Mouse (Mus musculus) adrenal gland, postnatal 4 days (tissue): ENCODE data around the gene Ppp1r12b. TPM values are rescaled to one million over a fixed set of nuclear protein-coding genes. Genes with fewer than 3 reads are reported as not detected.
A peak's percentile ranks its signal among the peaks of the same experiment; 100 is the strongest.

Experiments
- DNase-seq, 2 experiments: peaks; one replicate each; pipeline ENCODE4 v3.0.0; 2021 to 2022; ENCODE audit warnings: low spot score in 2 of 2, mixed read lengths in 2 of 2
- total RNA-seq, 2 experiments: library from RNA; stranded (reverse); gene quantifications; 2 replicates each; pipeline ENCODE4 v1.2.3; 2021

The Ppp1r12b gene
- total RNA-seq, 2 experiments from 2014 or later, result 19.7 to 22.1 TPM

DNA sequence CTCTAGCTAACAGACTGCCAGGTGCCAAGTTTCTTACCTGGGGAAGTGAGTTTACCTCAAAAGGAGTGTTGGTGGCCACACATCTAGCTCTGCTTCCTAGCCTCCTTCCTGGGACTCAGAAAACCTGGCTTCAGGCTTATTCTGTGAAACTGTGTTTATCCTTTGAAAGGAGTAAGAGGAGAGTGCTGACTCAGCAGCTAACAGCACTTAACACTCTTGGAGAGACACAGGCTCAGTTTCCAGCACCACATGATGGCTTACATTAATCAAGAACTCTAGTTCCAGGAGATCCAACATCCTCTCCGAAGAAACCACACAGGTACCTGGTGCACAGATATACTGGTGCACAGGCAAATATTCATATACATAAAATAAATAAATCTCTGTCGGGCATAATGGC is 12.8 kb downstream of the Ppp1r12b start:
- no peak for DNase-seq

- no peak for DNase-seq
These were observed 14.9 kb downstream of the Ppp1r12b start for GRCm38 (mm10) chr1:134940863-134941262.

DNA sequence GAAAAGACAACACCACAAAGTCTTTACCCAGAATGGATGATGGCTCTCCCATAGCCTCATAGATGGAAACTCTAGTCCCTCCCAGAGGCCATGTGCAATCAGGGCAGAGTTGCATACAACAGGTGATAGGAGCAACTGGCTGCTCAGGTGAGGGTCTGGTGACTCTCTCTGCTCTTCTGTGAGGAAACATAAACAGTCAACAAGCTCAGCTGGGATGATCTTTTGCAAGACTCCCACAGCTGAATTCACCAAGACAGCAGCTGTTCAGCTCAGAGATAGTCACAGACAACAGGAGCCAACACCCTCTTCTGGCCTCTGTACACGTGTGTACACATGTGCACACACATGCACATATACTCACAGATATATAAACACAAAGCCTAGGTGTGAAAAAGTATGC is 17.5 kb downstream of the Ppp1r12b start:
- DNase-seq, result no peak

DNA sequence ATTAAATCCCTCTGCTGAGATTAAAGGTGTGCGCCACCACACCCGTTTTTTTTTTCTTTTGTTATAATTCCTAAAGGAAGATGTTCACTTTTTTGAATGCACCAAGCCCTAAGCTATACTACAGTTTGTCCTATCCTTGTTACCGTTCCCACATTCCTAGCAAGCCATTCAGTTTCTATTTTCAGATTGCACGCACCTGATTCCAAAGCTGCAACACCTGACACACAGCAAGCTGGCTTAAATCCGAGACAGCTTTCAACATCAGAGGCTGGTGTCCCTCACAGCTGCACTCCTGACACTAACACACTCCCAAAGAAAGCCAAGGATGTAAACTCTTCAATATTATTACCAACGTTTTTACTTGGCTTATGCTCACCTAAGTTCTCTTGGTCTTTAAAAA is 19.4 kb downstream of the Ppp1r12b start:
- DNase-seq, result no peak

DNA sequence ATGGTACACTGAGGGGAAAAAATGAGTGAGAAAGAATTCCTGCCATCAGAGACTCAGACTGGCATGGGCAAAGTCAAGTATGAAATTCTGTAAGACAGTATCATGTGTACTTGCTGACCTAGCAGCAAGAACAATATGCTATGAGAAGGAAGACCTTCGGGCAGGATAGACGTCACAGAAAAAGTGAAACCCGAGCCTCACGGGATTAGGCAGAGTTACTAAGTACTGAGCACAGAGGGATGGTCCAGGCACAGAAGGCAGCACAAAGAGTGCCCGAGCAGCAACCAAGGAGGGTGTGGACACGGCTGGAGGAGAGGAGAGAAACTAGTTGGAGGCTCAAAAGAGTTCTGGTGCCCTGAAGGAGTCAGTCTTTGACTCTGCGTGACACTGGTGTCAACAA is 23.3 kb downstream of the Ppp1r12b start:
- no peak for DNase-seq

- no peak for DNase-seq
These were observed 36.7 kb downstream of the Ppp1r12b start for GRCm38 (mm10) chr1:134919010-134919409.

- no peak for DNase-seq
These were observed 40.3 kb downstream of the Ppp1r12b start for GRCm38 (mm10) chr1:134915421-134915820.

- no peak for DNase-seq
These were observed 42.2 kb downstream of the Ppp1r12b start for GRCm38 (mm10) chr1:134913535-134913934.

DNA sequence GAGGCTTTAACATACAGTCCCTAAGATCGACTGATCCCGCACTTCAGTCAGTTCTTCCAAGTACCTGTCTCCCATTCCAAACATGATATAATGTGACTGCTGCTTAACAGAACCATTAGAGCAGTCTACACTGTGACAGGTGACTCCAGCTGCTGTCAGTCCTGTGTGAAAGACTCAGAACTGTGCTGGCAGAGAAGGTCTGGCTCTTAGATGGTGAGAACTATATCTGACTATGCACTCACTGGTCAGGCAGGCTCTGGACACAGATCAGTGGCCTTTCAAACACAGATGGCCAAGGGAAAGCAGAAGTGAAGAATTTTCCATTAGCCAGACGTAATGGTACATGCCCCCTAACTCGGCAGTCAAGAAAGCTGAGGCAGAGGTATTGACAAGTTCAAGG is 43.9 kb downstream of the Ppp1r12b start:
- DNase-seq, result no peak

DNA sequence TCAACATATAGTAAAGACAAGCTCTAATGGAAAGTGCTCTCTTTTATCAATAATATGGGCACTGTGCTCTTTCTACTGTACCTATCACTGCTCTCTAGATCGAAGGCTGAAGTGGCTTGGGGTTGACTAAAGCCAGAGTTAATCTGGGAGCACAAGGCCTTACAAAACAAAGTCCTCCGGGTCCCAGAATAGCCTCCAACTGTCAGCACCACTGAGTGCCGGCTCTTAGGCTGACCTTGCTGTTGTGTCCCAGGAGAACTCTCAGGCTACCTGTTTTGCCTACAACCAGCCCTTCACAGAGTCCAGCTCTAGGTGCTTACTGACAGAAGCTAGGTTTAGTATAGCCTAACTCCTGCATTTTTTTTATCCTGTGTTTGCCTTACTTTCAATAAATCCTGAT is 45.7 kb downstream of the Ppp1r12b start:
- DNase-seq, result no peak

- no peak for DNase-seq
These were observed 46.3 kb downstream of the Ppp1r12b start for GRCm38 (mm10) chr1:134909442-134909841.

DNA sequence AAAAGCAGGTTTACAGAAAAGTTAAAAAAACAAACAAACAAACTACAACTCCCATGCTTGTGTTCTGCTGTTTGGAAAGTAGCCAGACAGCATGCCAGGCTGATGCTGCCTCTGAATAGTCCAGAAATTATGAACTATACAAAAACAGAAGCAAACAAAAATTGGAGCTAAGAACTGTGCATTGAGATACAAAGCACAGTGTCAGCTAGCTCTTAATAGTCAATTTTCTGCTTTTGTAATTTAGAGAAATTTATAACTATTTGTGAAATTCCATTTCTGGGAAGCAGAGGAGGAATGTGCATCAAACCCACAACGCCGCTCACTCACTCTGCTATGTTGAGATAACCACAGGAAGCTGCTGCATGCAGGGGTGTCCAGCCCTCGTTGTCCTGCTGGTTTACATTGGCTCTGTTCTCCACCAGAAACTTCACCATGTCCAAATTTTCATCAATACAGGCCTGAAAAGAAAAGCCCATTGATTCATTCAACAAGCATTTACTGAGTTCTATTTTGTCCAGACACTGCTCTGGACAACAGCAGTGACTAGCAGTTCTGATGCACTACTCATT is 53.6 kb downstream of the Ppp1r12b start:
- no peak for DNase-seq

DNA sequence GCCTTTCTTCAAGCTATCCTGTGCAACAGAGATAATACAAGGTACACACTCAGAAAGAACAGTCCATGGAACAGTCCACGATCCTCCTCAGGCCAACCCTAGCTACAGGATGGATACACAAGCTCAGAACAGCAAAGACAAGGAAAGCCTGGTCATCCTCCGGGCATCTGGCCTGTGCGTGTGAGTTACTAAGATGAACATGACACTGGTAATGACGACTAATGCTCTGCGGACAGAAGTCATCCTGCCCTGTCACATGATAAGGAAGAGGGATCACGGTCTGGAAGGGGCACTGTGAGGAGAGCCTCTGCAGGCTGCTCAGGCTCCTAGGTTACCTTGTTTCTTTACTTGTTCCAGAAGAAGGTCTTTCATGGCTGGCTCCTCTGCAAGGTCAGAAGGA is 59.7 kb downstream of the Ppp1r12b start:
- no peak for DNase-seq

GRCm38 (mm10) chr1:134894803-134895202 is 60.9 kb downstream of the Ppp1r12b start:
- no peak for DNase-seq

GRCm38 (mm10) chr1:134891916-134892315 is 63.8 kb downstream of the Ppp1r12b start:
- DNase-seq, result no peak

- DNase-seq, result no peak
These were observed 66.1 kb downstream of the Ppp1r12b start for GRCm38 (mm10) chr1:134889629-134890028.

- no peak for DNase-seq
These were observed 79.9 kb downstream of the Ppp1r12b start for GRCm38 (mm10) chr1:134875800-134876199.

- no peak for DNase-seq
These were observed 83.1 kb downstream of the Ppp1r12b start for GRCm38 (mm10) chr1:134872678-134873077.

DNA sequence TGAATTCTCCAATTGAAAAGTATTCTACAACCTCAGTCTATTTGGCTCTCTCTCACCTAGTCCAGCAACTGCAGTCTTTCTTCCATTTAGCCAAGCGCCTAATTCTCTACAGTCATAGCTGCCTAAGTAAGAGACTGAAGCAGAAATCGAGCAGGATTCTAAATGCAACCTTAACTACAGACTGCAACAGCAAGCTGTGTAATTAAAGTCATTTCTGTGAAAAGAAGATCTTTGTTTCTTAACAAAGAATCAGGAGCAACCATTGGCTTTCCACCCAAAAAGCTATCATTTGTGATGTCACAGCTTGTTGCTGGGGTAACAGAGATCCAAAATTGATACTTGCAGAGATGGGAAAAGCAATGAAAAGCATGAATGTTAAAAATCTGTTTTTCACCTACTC is 89.3 kb downstream of the Ppp1r12b start:
- no peak for DNase-seq

DNA sequence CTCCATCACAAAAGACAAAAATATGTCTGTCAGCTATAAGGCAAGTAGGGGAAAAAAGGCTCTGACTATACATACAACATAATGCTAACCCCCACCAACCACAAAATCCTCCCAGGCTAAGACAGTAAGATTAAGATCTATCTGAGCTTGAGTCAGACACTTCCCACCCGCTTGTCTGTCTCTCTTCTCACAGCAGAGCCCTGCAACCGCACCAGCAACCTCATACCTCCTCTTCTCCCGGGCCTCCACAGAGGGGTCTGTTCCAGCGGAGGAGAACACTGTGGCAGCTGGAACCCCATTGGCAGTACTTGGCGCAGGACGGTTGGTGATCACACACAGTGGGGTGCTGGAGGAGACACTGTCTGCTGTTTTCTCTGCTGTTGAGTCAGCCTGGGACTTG is 90.2 kb downstream of the Ppp1r12b start:
- DNase-seq, result no peak

DNA sequence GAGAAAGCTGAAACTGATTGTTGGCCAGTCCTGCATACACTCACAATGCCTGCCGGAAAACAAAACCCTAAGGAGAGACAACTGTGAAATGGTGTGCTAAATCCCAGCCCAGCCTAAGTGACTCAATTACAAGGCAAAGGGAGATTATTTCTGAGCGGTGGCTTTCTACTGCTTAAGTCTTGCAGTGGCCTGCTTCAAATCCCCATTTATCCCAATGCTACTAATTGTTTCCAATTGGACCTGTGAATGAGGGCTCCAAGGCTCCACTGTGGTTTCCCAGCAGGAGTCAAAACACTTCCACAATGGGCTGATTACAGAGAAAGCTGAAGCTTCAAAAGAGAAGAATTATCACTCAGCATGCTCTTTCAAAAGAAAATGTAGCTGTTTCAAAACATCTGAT is 95.2 kb downstream of the Ppp1r12b start:
- no peak for DNase-seq

DNA sequence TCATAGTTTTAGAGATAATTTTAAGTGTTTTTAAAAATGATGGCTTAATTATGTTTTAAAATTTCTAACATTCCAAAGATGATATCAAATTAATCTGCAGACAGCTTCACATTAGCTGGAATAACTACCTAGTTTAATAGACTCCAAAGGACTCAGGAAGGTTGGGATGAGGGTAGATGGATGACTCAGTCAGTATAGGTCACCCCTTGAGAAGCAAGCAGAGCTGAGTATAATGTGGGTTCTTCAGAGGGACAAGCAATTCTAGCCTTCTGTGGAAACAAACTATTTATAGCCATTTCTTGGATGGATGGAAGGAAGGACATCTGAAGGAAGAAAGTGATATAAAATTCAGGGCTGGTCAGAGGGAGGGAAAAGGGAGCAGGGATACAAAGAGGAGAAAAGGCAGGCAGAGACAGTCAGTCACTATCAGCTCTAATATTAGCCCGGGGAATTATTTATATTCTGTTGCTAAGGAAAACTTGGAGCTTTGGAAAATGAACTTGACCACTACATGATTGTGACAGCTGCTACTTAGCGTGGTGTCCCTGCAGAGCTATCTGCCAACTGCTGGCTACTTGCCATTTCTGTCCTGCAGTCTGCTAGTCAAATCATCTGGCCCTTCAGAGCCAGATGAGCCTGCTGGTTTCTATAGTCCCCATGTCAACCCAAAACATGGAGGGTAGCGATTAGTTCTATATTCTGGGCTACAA is 97.2 kb downstream of the Ppp1r12b start:
- DNase-seq, result no peak

- DNase-seq, result peak in 1 of 2 experiments; percentile 47
These were observed 101.3 kb downstream of the Ppp1r12b start for GRCm38 (mm10) chr1:134854325-134854982.
